Mouse (Mus musculus): ENCODE data around the gene Epha4.

Gene Epha4

DNA sequence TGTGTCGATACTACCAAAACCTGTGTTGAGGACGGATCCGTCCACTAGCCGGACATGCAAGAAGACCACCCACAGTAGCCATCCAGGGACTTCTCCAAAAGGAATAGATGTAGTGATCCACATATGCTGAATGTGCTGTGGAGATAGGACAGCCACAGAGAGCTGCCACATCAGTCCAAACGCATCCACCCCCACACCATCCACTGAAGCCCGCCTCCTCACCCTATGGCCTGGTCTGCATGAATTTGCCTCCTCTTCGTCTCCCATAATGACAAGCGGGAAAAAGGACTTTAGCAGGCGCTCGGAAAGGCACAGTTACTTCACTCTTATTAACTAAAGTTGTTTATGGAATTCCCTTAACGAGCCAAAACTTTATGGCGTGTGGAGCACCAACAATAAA, 68.5 kb downstream of the Epha4 start:
- no peak for DNase-seq (ENCODE audit: low spot score)

DNA sequence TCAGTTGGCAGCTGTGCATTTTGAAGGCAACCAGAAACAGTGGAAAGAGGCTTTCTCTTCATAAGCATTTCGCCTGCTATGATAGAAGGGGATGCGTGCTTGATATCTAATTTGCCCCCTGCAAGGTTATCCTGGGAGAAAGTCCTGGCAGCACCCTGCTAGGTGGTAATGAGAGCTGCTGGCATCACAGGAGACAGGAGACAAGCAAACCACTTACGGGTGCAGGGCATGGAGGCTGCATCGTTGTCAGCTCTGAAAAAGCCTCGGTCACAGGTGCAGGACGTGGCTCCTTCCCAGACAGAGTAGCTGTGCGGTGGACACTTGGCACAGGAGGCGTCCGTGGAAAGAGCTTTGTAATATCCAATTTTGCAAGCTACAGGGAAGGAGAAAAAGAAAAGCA, 70.2 kb downstream of the Epha4 start:
- DNase-seq (ENCODE audit: low spot score), result no peak

DNA sequence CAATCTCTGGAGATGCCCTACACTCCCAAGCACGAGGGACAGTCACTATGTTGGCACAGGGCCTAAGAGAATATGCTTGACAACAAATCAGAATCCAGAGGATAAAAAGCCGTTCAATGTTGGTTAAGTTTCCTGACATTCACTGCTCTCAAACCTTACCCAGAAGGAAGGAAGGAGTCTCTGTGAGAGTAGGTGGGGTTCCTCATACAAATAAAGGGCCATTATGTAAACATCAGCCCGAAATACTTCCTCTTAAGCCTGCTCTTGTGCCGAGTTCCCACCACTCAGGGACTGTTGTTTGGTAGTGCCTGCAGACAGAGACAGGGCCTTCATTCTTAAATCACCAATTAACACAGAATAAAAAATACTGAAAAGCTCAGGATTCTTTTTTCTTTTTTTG, 72.9 kb downstream of the Epha4 start:
- no peak for DNase-seq (ENCODE audit: low spot score)

DNA sequence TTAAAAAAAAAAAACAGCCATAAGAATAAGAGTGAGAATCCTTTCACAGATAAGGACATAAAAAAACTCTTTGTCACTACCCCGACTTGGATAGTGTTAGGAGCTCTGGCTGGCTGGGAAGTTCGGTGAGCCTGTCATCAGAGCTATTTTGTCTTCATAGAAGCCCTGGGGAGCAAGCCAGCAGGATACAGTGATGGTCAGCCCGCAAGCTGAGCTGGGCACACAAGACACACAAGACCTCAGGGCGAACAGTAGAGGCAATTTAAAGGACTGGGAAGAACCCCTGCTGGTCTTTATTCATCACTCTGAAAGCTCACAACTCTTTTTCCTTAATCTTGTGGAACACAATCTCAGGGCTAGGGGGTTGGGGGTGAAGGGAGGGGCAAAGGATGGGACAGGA, 73.5 kb downstream of the Epha4 start:
- DNase-seq (ENCODE audit: low spot score), result no peak

DNA sequence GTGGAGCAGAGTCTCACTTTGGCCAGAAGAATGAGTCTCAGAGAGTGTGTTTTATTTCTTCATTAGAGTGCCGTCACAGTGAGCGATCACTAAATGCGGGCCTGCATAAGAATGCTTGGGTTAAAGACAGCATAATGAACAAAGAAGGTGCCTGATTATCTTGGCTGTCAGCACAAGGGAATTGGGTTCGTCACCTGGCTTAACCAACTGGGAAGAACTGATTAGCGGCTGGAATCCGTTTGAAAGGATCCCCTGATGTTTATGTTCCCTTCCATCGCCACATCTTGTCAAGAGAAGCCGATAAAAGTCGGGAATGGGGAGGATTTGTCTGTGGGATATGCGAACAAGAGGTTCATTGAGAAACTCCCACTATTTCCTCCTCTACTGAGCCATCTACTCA, 74.4 kb downstream of the Epha4 start:
- no peak for DNase-seq (ENCODE audit: low spot score)

DNA sequence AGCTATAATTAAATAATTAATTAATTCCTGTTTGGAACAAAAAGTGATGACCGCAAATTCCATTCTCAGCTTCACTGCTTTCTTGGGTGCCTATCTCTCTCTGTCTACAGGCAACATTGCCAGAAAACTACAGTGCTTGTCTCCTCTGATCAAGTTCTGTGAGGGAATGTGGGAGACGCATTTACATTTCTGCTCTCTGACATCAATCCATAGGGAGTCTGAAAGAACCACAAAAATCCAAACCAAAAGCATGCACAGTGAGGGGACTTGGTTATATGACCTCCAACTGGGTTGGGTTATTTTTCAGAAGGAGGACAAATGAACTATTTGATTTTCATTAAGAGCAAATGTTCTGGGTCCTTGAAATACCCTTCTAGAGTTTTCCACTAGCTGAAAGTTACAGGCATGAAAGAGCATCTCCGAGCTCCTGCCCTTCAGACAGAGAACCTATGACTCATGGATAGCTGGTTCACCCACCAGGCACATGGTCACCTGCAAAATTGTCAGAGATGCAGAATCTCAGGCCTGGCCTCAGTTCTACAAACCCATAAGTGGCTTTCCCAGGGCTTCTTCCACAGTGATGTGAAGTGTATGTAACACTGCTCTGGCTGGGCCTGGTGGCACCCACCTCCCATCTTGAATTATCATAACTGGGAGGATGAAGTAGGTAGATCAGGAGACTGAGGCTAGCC, 75.4 kb downstream of the Epha4 start:
- DNase-seq (ENCODE audit: low spot score), result no peak

DNA sequence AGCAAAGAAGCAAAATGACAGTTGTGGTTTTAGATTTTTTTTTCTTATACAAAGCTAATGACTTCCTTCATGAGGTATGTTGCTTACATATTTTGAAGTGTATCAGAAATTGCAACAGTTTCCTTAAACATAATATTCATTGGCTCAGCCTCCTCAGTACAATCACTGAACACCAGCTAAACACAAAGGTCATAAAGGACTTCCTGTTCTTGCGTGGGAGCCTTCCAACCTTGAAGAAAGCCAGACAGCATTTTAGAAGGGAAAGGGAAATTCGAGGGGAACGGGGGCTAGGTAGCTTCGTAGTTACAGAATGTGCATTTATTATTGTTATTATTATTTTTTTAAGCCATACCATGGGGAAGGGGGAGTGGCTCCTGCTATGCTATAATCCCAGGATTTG, 76.2 kb downstream of the Epha4 start:
- DNase-seq (ENCODE audit: low spot score), result no peak

DNA sequence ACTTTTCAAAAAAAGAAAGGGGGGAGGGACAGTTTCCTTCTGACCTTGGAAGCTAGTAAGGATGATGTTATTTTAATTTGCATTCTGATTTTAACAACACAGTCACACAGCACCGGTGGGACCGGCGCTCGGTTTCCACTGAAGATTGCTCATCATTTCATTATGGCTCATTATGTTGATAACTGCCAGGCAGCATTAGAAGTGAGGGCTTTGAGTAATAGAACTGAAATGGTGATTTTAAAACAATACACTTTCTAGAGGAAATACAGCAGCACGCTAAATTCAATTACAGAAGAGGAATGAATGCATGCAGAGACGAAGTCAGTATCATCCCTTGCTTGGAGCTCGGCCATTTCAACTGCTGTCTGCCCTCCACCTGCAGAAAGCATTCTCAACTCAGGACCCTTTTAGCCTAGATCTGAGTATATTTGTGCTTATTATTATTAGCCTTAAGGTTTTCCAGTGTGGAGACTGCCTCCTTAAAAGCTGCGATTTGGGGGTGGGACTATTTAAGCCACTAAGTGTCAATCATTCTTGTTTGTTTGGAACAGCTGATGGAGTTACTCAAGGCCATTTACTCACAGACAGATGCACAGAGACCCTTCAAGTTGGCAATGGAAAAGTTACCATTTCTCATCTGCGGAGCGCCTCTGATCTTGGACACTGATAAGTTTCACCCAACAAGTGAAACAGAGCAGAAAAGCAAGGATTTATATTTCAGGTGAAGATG, 76.8 kb downstream of the Epha4 start:
- no peak for DNase-seq (ENCODE audit: low spot score)

DNA sequence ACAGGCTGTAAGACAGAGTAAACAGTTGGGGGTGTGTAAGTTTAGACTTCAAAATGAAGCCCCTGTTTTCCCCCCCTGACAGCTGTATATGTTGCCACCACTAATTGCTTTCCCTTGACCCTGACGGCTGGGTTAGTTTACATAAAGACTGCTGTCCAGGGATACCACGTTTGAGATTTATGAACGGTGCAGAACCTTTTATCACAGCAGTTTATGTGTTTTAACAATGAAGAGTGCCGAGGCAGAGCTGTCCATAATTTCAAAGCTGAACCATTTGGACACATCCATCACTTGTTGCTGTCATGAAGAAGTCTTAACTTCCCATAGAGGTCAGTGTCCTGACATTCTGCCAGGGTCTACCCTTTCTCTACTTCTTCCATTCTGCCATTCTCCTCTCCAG, 79.8 kb downstream of the Epha4 start:
- DNase-seq (ENCODE audit: low spot score), result no peak

DNA sequence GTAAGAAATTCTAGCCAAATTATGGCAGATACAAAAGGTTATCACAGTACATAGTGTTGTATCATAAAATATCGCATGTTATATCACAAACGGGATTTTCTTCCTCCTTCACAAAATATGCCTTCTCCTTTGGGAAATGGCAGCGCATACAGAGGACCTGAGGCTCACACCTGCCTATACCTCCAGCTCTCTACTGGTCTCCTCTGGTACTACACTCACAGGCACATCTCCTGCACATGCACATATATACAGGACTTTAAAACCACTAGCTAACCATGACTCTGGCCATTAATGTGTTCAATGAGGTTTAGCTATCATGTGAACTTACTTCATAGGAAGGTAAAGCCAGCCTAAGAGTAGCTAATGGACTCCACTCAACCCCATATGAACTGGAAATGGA, 81.7 kb downstream of the Epha4 start:
- no peak for DNase-seq (ENCODE audit: low spot score)

DNA sequence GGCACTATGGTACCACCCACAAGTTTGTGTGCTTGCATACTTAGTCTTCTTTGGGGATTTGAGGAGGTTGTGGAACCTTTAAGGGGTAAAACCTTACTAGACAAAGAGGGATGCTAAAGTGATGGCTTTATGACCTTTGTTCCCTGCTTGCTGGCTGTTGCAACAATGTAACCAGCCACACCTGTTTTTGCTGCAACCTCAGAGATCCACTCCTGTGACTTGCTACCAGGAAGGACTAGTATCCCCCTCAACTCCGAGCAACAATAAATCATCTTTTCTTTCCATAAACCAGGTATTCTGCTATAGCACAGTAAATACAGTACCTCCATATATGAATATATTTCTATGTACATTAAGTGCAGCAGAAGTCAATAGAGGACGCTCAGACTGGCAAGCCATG, 82.4 kb downstream of the Epha4 start:
- DNase-seq (ENCODE audit: low spot score), result no peak

DNA sequence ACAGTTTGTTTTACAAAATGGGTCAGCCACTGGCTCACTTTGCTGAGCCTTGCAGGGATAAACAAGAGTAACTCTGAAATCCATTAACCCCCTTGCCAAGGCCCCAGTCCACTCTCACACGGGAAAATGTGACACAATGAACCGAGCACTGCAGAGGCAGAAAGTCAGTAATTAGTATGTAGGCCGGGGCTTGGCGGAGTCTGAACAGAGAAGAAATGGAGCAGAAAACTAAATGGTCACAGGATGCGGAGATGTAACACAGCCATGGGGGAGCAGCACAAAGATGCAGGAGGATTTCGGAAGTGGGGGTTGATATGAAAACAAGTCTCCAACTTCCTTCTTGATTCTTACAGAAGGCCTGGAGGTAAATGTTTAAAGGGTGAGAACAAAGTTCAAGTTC, 85.7 kb downstream of the Epha4 start:
- no peak for DNase-seq (ENCODE audit: low spot score)

DNA sequence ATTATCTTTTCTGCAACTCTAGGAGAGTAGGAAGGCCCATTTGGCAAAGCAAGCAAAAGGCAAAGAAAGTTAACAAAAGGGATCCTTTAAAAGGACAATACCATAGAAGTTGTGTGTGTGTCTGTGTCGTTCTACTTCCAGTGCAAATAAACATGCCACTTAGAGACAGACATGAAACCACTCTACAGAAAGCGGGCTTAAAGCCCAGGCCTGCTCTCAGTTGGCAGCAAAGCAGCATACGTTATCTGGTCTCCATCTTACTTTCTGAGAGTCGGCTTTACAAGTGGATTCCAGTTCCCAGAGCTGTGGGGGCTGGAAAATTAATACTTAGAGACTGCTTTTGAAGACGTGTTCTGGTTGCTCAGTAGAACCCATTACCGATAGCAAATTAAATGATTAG, 87.9 kb downstream of the Epha4 start:
- no peak for DNase-seq (ENCODE audit: low spot score)

DNA sequence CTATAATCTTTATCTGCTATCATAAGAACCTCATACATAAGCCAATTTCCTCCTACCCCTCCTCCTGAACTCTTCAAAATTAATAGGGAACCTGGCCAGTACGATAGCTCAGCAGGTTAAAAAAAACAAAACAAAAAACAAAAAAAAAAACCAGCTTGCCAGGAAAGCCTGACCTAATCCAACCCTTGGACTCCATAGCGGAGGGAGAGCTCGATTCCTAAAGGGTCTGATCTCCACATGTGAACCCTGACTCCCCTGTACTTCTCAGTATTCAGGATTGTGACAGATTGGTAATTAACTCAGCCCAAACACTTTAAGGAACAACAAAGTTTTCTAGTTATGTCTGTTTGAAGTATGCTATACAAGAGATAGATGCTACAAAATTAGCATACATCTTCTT, 89.7 kb downstream of the Epha4 start:
- DNase-seq (ENCODE audit: low spot score), result no peak

DNA sequence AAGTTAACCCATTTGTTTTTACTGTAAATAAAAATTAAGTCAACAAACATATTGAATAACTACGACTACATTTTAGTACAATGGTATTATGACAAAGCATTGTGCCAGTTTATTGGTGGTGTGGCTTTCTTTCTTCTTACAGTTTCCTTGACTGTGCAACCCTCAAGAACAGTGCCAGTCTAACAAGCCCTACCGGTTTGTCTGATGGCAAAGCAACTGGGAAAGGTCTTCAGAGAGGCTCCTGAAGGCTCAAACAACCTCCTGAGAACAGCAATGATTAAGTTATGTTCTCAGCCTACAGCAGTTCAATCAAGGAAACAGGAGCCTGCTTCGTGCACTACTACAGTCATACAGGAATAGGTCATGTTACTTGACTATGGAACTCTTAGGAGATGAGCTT, 93.8 kb downstream of the Epha4 start:
- DNase-seq (ENCODE audit: low spot score), result no peak

DNA sequence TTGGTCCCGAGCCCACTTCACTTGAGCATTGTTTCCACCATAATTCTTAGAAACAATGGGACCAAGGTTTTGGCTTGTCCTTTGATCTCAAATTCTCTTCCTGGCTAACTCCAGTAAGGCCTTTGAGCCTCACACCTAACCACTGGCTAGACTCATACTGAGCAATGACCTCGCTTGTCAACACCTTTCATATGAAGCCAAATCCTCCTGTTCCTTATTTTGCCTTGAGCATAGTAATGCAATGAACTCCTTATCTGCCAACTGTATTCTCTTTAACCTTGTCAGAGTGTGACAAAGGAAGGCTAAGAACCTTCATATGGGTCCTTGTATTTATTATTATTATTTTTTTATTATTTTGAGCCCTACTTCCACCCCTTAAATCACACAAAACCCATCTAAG, 94.5 kb downstream of the Epha4 start:
- DNase-seq (ENCODE audit: low spot score), result no peak

DNA sequence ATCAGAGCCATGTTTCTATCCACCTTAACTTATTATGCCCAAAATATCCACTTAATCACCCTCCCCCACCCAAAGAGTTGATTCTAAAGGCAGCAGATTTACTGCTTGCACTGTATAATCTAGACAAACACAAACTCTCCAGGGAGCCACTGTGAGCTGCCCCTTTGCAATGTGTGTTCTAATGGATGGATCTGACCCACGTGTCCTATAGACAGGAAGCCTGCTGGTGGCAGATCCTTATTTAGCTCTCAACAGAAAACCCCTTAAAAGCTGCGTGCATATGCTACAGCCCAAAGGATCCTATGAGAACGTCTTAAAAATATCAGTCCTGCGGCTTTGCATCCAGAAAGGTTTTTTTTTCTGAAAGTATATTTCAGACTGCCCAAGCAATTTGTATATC, 98.0 kb downstream of the Epha4 start:
- no peak for DNase-seq (ENCODE audit: low spot score)

DNA sequence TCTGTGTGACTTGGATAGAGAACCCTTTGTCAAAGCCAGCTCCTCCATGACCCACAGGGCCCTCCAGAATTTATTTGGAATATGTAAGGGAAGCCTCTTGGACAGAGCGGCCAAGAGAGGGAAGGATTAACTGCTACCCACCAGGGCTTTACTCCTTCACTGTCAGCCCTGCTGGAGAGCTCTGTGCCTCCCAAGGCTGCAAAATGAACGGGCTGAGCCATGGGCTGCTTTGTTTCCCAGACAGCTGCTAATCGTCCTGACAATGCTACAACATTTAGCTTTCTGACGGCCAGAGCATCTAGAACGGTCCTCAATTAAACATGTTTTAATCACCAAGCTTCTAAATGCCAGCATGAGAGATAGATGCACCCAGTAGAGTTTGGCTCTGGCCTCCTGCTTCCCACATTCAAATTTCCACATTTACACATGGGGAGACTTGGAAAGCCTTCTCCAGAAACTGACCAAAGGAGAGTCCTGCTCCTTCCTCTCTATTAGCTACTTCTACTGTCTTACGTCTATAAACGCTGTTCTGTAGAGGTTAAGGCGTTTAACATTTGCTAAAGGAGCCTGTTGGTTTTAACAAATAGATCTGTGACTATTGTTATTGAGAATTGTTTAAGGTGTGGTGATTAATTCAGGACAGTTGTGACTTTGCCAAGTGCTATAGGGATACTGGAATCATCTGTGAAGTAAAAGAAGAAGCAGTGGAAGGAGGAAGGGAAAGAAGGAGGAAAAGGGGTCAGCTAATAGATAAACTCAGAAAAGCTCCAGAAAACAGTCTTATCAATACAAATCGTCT, 101.8 kb downstream of the Epha4 start:
- DNase-seq (ENCODE audit: low spot score), result no peak

DNA sequence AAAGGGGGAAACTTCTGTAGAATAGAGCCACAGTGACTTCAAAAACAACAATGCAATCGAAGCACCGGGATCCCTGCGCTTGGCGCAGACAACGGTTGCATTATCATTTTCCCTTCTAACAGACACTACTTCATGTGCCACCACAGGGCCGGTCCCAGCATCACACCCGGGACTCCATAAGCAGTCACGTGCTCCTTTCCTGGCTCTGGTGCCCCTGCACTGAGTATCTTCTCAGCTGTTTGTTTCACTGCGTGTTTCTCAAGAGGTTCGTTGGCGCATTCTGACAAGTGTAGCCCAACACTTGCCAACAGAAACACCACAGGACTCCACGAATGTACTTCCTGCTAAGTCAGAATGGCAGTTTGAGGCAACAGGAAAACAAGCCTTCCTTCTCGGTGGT, 102.6 kb downstream of the Epha4 start:
- no peak for DNase-seq (ENCODE audit: low spot score)

DNA sequence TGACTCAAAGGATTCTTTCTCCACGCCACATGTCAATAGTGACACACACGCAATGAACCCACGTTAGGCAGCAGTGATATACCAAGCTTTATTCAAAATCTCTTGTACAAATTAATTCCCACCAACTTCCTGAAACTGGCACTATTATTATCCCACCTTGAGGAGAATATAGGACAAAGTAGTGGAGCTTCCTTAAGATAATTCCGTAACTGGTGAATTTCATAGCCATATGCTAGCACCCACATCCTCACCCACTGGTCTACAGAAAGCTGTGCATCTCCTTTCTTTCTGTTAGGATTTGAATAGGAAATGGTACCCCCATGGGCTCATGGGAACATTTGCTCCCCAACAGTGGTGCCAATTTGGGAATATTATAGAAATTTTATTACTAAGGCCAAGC, 103.7 kb downstream of the Epha4 start:
- DNase-seq (ENCODE audit: low spot score), result no peak

DNA sequence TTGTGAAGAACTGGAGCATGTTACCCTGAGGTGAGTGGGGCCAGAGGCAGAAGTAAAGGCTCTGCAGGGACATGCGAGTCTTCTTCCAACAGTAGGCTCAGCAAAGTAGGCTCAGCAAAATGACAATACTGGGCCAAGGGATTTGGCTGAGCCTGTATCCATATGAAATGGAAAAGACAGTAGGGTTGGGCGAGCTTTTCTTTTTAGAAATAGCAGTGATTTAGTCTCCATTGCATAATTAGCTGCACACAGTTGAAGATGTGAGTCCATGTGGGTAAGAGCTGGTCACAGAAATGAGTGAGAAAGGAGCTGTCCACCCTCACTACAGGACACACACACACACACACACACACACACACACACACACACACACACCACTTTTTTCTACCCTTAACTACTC, 104.2 kb downstream of the Epha4 start:
- DNase-seq (ENCODE audit: low spot score), result no peak

DNA sequence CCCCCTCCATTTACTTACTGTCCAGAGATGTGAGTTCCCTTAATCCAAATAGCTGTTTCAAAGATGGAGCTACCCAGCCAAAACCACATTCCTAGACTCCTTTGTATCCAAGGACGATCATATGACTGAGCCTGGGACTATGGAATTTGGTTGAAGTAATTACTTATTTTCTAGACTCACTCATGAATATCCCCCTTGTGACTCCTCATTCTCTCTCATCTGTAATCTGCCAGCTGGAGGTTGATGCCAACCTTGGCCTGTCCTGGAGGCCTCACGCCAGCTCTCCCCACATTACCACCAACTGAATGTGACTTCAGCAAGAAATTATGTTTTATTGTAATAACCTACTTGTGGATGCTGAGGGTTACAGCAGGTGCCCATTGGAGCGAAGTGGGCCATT, 104.7 kb downstream of the Epha4 start:
- DNase-seq (ENCODE audit: low spot score), result no peak

DNA sequence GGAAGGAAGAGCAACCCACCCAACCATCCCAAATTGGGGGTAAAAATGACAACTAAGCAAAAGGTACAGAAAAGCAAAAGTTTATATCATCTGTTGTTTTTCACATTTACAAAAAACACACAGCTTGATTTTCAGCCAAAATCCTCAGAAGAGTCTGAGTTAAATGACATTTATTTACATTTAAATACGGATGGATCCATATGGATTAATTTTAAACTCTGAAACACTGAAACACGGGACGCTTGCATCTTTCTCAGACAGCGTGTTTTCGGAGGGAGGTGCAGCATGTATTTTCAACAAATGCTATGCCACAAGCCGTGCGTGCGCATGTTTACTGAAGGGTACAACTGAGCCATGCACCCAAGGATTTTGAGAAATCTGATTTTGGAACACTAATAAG, 105.4 kb downstream of the Epha4 start:
- DNase-seq (ENCODE audit: low spot score), result no peak
